Mouse (Mus musculus) embryonic facial prominence, embryonic 11.5 days (tissue): ENCODE results near the gene Pdzrn3. TPM values are rescaled to one million over a fixed set of nuclear protein-coding genes. Genes with fewer than 3 reads are reported as not detected.

ENCODE experiments used
- ATAC-seq: fragments of 200-750 bp; cut with Nextera tagmentation; replicated peaks from 2 replicates; pipeline ENCODE4 v1.8.0; 2017; ENCODE audit warnings: low read depth; ENCODE audit not compliant: insufficient number of reproducible peaks, low FRiP score, low TSS enrichment
- DNase-seq: peaks from one replicate; pipeline ENCODE4 v3.0.0-alpha.2; 2015; ENCODE audit warnings: low spot score
- H3K27ac ChIP-seq: fragments of 300-500 bp; sonication (generic); replicated peaks from 2 replicates; pipeline ENCODE4 v1.5.1; 2014; ENCODE audit warnings: mild to moderate bottlenecking, low read depth, low read length, control low read depth
- H3K27me3 ChIP-seq: fragments of 300-500 bp; sonication (generic); 2 replicates; pipeline ENCODE4 v1.6.1; 2014; ENCODE audit warnings: mild to moderate bottlenecking, low read length, moderate library complexity, mixed read lengths; ENCODE audit not compliant: control insufficient read depth, insufficient read depth
- H3K36me3 ChIP-seq: fragments of 300-500 bp; sonication (generic); replicated peaks from 2 replicates; pipeline ENCODE4 v1.6.1; 2014; ENCODE audit warnings: low read depth, mild to moderate bottlenecking, low read length, moderate library complexity, mixed read lengths; ENCODE audit not compliant: control insufficient read depth, insufficient read depth
- H3K4me1 ChIP-seq: fragments of 300-500 bp; sonication (generic); 2 replicates; pipeline ENCODE4 v1.6.1; 2014; ENCODE audit warnings: low read length, mixed read lengths; ENCODE audit not compliant: control insufficient read depth, insufficient read depth
- H3K4me2 ChIP-seq: fragments of 300-500 bp; sonication (generic); 2 replicates; pipeline ENCODE4 v1.6.1; 2014; ENCODE audit warnings: low read depth, mild to moderate bottlenecking, control low read depth, low read length, moderate library complexity
- H3K4me3 ChIP-seq: fragments of 300-500 bp; sonication (generic); 2 replicates; pipeline ENCODE4 v1.5.1; 2014; ENCODE audit warnings: low read depth, low read length, control low read depth
- H3K9ac ChIP-seq: fragments of 300-500 bp; sonication (generic); replicated peaks from 2 replicates; pipeline ENCODE4 v1.6.1; 2014; ENCODE audit warnings: mild to moderate bottlenecking, control low read depth, low read length
- H3K9me3 ChIP-seq: fragments of 300-500 bp; sonication (generic); replicated peaks from 2 replicates; pipeline ENCODE4 v1.6.1; 2016; ENCODE audit warnings: mild to moderate bottlenecking, low read length, inconsistent platforms, mixed read lengths; ENCODE audit not compliant: control insufficient read depth
- WGBS: fragments of 180-500 bp; shearing (Covaris S2); extraction: QIAGEN DNeasy Blood & Tissue Kit; methylation state at CpG from one replicate; pipeline ENCODE4 v1.1.7; 2014; 5-methylcytosine and 5-hydroxymethylcytosine counted together
- polyA plus RNA-seq: library from polyadenylated mRNA; unstranded; fragments of >200 nt; fragmentation: Nextera tagmentation; extraction: Ambion mirVana; gene quantifications from 2 replicates; pipeline ENCODE4 v1.2.1, GENCODE M21; 2014

Gene Pdzrn3
- polyA plus RNA-seq, 1 experiment from 2014 or later: 11.9 TPM

DNA sequence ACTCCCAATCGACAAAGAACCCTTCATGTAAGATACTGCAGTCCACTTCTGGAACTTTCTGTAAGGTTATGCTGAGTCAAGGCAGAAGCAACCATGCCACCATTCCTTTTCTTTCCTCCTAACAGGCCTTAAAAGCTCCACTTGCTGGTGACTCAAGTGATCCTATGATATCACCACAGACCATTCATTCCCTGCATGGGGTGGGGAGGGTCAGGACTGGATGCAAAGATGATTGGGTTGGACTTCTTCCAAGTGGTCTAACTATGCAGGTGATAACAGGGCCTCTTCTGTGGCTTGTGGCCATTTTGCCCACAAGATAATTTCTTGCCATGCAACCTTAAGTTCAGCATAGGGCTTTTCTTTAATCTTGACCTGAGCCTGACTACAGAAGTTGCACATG, 42.0 kb downstream of the Pdzrn3 start:
- no peak for ATAC-seq
- Histone ChIP-seq H3K4me2 (no peak overlapping the region), H3K27ac (no peak overlapping the region), H3K27me3 (no peaks in the 10 kb centered on the region), H3K4me1 (no peaks in the 10 kb centered on the region; the same call in 1 of the 2 replicates), H3K9me3 (no peaks in the 10 kb centered on the region), H3K9ac (no peak overlapping the region), H3K4me3 (no peak overlapping the region), H3K36me3 (no peaks in the 10 kb centered on the region)
- 100% methylated on average over 1 of the region's 1 CpGs for WGBS
- DNase-seq: no peak

DNA sequence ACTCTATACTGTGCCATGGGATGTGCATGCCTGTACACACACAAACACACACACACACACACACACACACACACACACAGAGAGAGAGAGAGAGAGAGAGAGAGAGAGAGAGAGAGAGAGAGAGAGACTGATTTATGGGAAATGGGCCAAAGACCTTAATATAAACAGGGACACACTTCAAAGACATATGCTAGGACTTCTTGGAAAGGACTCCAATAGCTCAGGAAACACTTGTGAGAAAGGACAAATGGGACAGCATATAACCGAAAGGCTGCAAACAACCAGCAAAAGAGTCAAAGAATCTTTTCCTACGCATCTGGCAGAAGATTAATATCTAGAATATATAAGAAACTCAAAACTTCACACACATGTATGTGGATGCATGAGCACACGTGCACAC, 43.2 kb downstream of the Pdzrn3 start:
- no peak overlapping the region for H3K27ac ChIP-seq
- no peaks in the 10 kb centered on the region for H3K9me3 ChIP-seq
- H3K4me1 ChIP-seq: peaks cover 4% of the 10 kb centered on the region; the same call in 1 of the 2 replicates
- no peak overlapping the region for H3K9ac ChIP-seq
- 93% methylated on average over 3 of the region's 3 CpGs for WGBS
- no peak overlapping the region for H3K4me3 ChIP-seq
- ATAC-seq (no peak), DNase-seq (no peak)
- no peaks in the 10 kb centered on the region for H3K36me3 ChIP-seq
- no peaks in the 10 kb centered on the region for H3K27me3 ChIP-seq
- no peak overlapping the region for H3K4me2 ChIP-seq

DNA sequence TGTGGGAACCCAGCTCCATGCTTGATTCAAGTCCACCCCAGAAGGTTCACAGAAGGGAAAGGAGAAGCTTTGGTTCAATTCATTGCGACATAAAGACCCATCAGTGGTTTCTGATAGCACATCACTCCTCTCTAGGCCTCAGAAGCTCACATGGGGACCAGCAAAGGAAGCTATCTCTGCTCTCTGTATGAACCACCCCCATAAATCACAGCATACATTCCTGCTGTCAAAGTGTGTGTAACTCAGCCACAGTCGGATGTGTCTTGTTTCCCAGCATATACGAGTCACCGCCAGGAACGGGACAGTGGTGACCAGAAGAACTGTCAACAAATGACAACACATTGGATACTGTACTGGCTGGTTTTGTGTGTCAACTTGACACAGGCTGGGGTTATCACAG, 47.3 kb downstream of the Pdzrn3 start:
- Histone ChIP-seq H3K27me3 (no peaks in the 10 kb centered on the region), H3K9me3 (no peaks in the 10 kb centered on the region), H3K4me1 (peaks cover 4% of the 10 kb centered on the region; the same call in 1 of the 2 replicates), H3K9ac (no peak overlapping the region), H3K4me2 (no peak overlapping the region), H3K36me3 (no peaks in the 10 kb centered on the region), H3K27ac (no peak overlapping the region), H3K4me3 (no peak overlapping the region)
- 61% methylated on average over 5 of the region's 5 CpGs for WGBS
- ATAC-seq (no peak), DNase-seq (no peak)

DNA sequence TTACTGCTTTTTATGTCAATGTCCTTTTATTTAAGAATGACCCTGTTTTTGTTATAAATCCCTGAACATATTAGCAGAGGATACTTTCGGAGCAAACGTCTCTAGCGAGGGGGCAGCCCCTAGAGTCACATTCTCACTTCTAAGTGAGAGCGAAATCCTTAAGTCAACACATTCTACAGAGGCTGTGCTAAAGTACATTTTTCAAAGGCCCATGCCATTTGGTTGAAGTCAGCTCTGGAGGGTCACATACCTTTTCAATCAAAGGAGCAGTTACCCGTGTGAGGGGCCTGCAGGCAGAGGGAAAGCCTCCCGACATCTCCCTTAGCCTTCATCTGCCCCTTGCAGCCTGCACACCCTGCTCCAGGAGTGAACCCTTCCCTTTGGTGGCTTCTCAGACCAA, 48.2 kb downstream of the Pdzrn3 start:
- H3K36me3 ChIP-seq: no peaks in the 10 kb centered on the region
- H3K4me2 ChIP-seq: peak overlapping the region; percentile 10; the same call in 1 of the 2 replicates
- DNase-seq: peak; percentile 63
- H3K4me3 ChIP-seq: no peak overlapping the region
- peaks cover 4% of the 10 kb centered on the region; the same call in 1 of the 2 replicates for H3K4me1 ChIP-seq
- H3K9ac ChIP-seq: no peak overlapping the region
- H3K27me3 ChIP-seq: no peaks in the 10 kb centered on the region
- no peak for ATAC-seq
- 25% methylated on average over 6 of the region's 6 CpGs for WGBS
- H3K27ac ChIP-seq: no peak overlapping the region
- H3K9me3 ChIP-seq: no peaks in the 10 kb centered on the region

DNA sequence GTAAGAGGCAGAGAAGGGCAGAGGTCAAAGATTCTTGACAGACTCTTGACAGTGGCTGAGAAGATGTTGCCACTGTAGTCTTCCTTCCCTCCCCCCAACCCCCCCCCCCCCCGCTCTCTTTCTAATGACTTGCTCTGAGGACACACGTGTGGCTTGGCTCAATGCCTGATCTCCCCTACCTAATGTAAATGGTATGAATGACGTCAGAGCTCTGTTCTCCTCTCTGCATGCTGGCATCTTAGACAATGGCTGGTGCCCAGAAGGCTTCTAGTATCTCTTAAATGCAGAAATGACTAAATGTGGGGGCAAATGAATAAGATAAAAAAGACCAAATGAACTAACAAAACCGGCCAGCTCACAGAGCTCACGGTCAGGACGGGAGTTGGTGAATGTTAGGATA, 49.2 kb downstream of the Pdzrn3 start:
- H3K27me3 ChIP-seq: no peaks in the 10 kb centered on the region
- WGBS: 65% methylated on average over 6 of the region's 6 CpGs

DNA sequence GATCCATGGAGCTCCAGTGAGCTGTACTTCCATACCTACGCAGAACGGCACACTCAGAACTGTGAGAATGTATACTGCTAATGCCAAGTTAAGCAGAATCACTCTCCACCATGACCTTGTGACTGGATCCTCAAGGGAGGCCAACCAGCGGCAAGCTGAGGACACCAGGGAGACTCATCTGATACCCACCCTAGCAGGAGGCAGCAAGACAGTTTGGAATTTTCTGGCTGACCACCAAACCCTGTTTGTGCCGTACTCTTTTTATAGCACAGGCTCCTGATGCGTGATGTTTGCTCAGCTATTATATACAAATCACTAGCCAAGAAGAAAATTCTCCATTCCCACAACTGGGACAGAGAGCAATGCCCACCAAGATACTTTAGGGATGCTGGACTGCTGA, 50.0 kb downstream of the Pdzrn3 start:
- DNase-seq (no peak), ATAC-seq (no peak)
- Histone ChIP-seq H3K27ac (no peak overlapping the region), H3K4me3 (no peak overlapping the region), H3K9ac (no peak overlapping the region), H3K27me3 (no peaks in the 10 kb centered on the region), H3K36me3 (no peaks in the 10 kb centered on the region), H3K9me3 (no peaks in the 10 kb centered on the region), H3K4me1 (peaks cover 4% of the 10 kb centered on the region; the same call in 1 of the 2 replicates), H3K4me2 (no peak overlapping the region)
- WGBS: 93% methylated on average over 5 of the region's 5 CpGs

More for the DNA sequence above, 49.2 kb downstream of the Pdzrn3 start:
- Histone ChIP-seq H3K36me3 (no peaks in the 10 kb centered on the region), H3K9me3 (no peaks in the 10 kb centered on the region), H3K27ac (no peak overlapping the region), H3K9ac (no peak overlapping the region), H3K4me2 (no peak overlapping the region), H3K4me3 (no peak overlapping the region), H3K4me1 (peaks cover 4% of the 10 kb centered on the region; the same call in 1 of the 2 replicates)
- no peak for ATAC-seq
- no peak for DNase-seq

DNA sequence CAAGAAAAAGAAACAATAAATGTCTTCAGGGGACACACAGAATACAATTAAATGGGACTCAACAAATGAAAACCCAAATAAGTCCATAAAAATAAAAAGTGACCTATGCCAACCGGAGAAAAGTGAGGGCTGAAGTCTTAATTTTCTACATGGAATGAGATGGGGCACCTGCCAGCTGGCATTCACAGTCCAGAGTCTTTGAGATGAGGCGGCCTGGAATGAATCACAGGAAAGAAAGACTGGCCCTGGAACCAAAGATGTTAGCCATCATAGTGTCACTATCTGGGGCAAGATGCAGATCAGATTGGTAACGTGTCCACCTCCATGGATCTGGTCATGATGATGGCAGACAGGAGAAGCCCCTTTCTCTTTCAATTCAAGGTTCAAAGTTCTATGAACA, 50.5 kb downstream of the Pdzrn3 start:
- peaks cover 4% of the 10 kb centered on the region; the same call in 1 of the 2 replicates for H3K4me1 ChIP-seq
- no peak overlapping the region for H3K4me2 ChIP-seq
- no peaks in the 10 kb centered on the region for H3K27me3 ChIP-seq
- no peak for ATAC-seq
- no peak overlapping the region for H3K4me3 ChIP-seq
- H3K9ac ChIP-seq: no peak overlapping the region
- WGBS: 94% methylated on average over 3 of the region's 3 CpGs
- H3K9me3 ChIP-seq: no peaks in the 10 kb centered on the region
- no peaks in the 10 kb centered on the region for H3K36me3 ChIP-seq
- no peak for DNase-seq
- H3K27ac ChIP-seq: no peak overlapping the region

DNA sequence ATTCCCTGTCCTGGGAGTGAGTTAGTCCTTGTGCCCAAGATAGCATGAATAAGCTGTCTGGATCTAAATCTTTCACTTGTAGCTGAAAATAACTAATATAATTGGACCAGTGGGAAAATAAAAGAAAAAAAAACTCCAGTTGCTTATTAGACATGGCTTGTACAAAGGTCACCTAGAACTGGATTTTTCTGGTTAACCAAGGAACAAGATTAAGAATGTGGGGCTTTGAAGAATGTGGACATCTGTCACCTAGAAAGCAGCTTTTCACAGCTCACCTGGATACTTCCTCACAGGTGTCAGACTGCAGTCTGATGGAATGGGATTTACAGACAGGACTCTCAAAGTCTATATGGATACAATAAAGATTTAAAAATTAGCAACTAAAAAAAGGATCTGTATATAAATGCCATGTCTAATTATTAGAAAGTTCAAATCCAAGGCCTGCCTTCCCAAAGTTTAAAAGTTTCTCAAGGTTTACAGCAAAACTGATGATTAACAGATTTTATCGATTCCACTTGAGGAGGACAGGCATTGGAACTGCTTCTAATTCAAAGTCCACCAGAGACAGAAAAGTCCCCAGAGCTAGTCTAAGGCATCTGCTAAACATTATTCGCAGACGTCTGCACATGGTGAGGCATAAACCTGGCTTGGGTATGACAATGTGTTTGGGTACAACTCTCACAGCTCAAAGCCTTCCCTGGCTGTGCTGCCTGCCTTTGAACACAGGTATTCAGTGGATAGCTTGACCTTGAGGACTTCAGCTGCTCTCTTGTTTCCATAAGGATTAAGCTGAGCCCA, 51.7 kb downstream of the Pdzrn3 start:
- ATAC-seq (no peak), DNase-seq (no peak)
- H3K9me3 ChIP-seq: no peaks in the 10 kb centered on the region
- no peaks in the 10 kb centered on the region for H3K27me3 ChIP-seq
- peaks cover 4% of the 10 kb centered on the region; the same call in 1 of the 2 replicates for H3K4me1 ChIP-seq
- H3K4me2 ChIP-seq: no peak overlapping the region
- H3K9ac ChIP-seq: no peak overlapping the region
- 68% methylated on average over 3 of the region's 3 CpGs for WGBS
- no peaks in the 10 kb centered on the region for H3K36me3 ChIP-seq
- H3K27ac ChIP-seq: no peak overlapping the region
- no peak overlapping the region for H3K4me3 ChIP-seq
